Mouse (Mus musculus): ENCODE results near the gene Atxn7. TPM values are rescaled to one million over a fixed set of nuclear protein-coding genes. Genes with fewer than 3 reads are reported as not detected.
A peak's percentile ranks its signal among the peaks of the same experiment; 100 is the strongest.
"Not testable (repeated sequence)": the region's sequence is repeated elsewhere in the genome, so short reads cannot be mapped to it uniquely, and the experiment has no call there.

The Atxn7 gene
- polyA plus RNA-seq, 1 experiment from 2014 or later, result 2.1 TPM

DNA sequence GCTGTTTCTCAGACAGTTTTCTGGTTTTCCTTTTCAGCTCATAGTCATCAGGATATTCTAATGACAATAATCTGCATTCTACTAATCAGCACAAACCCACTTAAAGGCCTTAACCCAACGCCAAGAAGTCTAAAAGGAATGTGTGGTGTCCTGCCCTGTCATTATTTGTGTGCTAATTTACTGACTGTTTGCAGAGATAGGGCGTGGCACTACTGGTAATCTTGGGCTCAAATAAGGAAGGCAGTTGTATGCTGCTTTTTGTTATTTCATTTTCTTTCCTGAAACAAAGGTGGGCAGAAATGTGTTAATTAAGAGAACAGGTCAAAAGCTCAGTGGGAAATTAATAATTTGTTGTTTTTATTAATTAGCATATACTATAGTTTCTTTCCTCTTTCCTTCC lies 75.1 kb downstream of the Atxn7 start:
- WGBS (ENCODE audit: insufficient replicate concordance), result 39% methylated on average over 2 of the region's 2 CpGs
- no peaks in the 10 kb centered on the region for H3K27me3 ChIP-seq (ENCODE audit: insufficient read depth, low read length)
- 0 out of 2 replicates have a peak, but pooled peaks cover 2% of the 10 kb centered on the region for H3K36me3 ChIP-seq (replicated peaks; ENCODE audit: insufficient read depth, low read length)
- no peak for TF ChIP-seq CTCF (IDR thresholded peaks at IDR 0.05; ENCODE audit: low read depth)
- TF ChIP-seq EP300 (IDR thresholded peaks at IDR 0.05; ENCODE audit: low read depth), result no peak
- no peak overlapping the region for H3K9ac ChIP-seq (replicated peaks)
- H3K4me3 ChIP-seq (ENCODE audit: low read depth, low read length), result no peak overlapping the region
- DNase-seq (no peak), ATAC-seq (no peak)
- H3K9me3 ChIP-seq (ENCODE audit: low read length), result no peaks in the 10 kb centered on the region
- no peak overlapping the region for H3K27ac ChIP-seq (ENCODE audit: low read depth)
- peaks cover 3% of the 10 kb centered on the region; the same call in 1 of the 2 replicates for H3K4me1 ChIP-seq (ENCODE audit: insufficient read depth)
- H3K4me2 ChIP-seq (ENCODE audit: low read depth, low read length), result no peak overlapping the region

DNA sequence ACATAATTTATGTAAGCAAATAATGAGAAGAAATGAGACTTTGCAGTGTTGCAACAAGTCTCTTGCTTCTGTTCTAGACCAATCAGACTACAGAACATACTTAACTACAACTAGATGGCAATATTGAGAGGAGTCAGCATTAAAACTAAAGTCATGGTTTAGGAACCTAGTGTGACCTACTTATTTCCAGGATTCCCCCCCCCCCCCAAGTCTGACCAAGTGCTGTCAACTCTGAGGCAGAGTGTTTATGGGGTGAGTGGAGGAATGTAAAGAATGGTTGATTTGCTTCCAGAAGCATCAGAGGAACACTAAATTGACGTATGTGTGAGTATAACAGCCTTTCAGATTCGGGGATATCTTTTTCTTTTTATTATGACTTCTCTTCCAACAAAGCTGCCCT lies 77.0 kb downstream of the Atxn7 start:
- Histone ChIP-seq H3K4me1 (ENCODE audit: insufficient read depth) (peaks cover 3% of the 10 kb centered on the region; the same call in 1 of the 2 replicates), H3K4me3 (ENCODE audit: low read depth, low read length) (no peak overlapping the region), H3K27me3 (ENCODE audit: insufficient read depth, low read length) (no peaks in the 10 kb centered on the region), H3K9me3 (ENCODE audit: low read length) (no peaks in the 10 kb centered on the region), H3K4me2 (ENCODE audit: low read depth, low read length) (no peak overlapping the region), H3K36me3 (replicated peaks; ENCODE audit: insufficient read depth, low read length) (peaks cover 6% of the 10 kb centered on the region; the same call in 1 of the 2 replicates), H3K27ac (ENCODE audit: low read depth) (no peak overlapping the region), H3K9ac (replicated peaks) (no peak overlapping the region)
- TF ChIP-seq EP300 (IDR thresholded peaks at IDR 0.05; ENCODE audit: low read depth) (no peak), CTCF (IDR thresholded peaks at IDR 0.05; ENCODE audit: low read depth) (no peak)
- WGBS (ENCODE audit: insufficient replicate concordance), result 68% methylated on average over 2 of the region's 2 CpGs
- ATAC-seq (no peak), DNase-seq (no peak)

DNA sequence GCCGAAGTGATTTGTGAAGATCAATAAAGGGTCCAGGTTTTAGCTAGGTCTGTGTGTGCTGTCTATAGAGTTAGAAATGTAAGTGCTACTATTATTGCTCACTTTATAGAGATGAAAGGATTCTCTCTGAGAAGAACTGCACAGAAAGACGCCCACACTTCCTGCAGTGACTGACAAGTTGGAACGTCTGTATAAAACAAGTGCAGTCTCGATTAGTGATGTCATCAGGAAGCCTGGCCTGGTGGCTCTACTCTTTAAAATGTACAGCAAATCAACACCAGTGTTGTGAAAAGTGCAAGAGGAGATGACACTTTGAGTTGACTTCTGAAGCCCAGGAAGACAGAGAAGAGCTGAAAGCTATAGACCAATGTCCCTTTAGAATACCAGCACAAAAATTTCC lies 81.1 kb downstream of the Atxn7 start:
- DNase-seq (no peak), ATAC-seq (no peak)
- Histone ChIP-seq H3K9ac (replicated peaks) (no peak overlapping the region), H3K4me1 (ENCODE audit: insufficient read depth) (no peaks in the 10 kb centered on the region), H3K4me3 (ENCODE audit: low read depth, low read length) (no peak overlapping the region), H3K36me3 (replicated peaks; ENCODE audit: insufficient read depth, low read length) (peaks cover 18% of the 10 kb centered on the region), H3K4me2 (ENCODE audit: low read depth, low read length) (no peak overlapping the region), H3K27me3 (ENCODE audit: insufficient read depth, low read length) (no peaks in the 10 kb centered on the region), H3K27ac (ENCODE audit: low read depth) (no peak overlapping the region), H3K9me3 (ENCODE audit: low read length) (0 out of 2 replicates have a peak, but pooled peaks cover 2% of the 10 kb centered on the region)
- TF ChIP-seq CTCF (IDR thresholded peaks at IDR 0.05; ENCODE audit: low read depth), result no peak
- TF ChIP-seq EP300 (IDR thresholded peaks at IDR 0.05; ENCODE audit: low read depth), result no peak
- WGBS (ENCODE audit: insufficient replicate concordance), result 49% methylated on average over 4 of the region's 4 CpGs

DNA sequence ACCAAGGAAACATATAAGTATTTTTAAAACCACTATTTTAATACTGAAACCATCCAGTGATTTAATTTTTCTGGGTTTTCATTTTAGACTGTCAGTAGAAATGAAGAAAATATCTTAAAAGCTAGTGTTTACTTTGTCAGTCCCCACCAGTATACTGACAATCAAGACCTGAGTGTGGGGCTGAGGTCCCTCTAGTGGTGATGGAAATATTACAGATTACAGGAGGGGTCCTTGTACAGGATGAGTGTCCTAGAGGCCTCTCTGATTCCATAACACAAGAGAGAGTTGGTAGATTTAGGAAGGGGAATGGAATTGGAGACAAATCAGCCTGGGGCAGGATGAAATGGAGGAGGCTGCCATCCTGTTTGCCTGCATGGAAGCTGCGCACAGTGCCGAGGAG lies 93.1 kb downstream of the Atxn7 start:
- no peak overlapping the region for H3K9ac ChIP-seq (replicated peaks)
- H3K36me3 ChIP-seq (replicated peaks; ENCODE audit: insufficient read depth, low read length), result peaks cover 24% of the 10 kb centered on the region
- DNase-seq (no peak), ATAC-seq (no peak)
- H3K4me1 ChIP-seq (ENCODE audit: insufficient read depth), result no peaks in the 10 kb centered on the region
- no peak overlapping the region for H3K4me3 ChIP-seq (ENCODE audit: low read depth, low read length)
- no peaks in the 10 kb centered on the region for H3K27me3 ChIP-seq (ENCODE audit: insufficient read depth, low read length)
- 82% methylated on average over 2 of the region's 2 CpGs for WGBS (ENCODE audit: insufficient replicate concordance)
- H3K9me3 ChIP-seq (ENCODE audit: low read length), result no peaks in the 10 kb centered on the region
- H3K4me2 ChIP-seq (ENCODE audit: low read depth, low read length), result no peak overlapping the region
- H3K27ac ChIP-seq (ENCODE audit: low read depth), result no peak overlapping the region
- TF ChIP-seq EP300 (IDR thresholded peaks at IDR 0.05; ENCODE audit: low read depth) (no peak), CTCF (IDR thresholded peaks at IDR 0.05; ENCODE audit: low read depth) (peak; percentile 58)

DNA sequence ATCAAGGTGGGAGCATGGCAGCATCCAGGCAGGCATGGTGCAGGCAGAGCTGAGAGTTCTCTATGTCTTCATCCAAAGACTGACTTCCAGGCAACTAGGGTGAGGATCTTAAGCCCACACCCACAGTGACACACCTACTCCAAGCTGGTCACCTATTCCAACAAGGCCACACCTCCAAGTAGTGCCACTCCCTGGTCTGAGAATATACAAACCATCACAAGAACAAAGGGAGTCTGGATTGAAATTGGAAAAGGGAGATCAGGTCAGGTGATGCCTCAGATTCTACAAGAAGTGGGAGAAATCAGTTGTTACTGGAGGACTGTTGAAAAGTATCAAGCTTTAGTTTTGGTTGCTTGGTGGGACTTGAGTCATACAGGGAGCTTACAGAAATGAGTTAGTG lies 98.4 kb downstream of the Atxn7 start:
- H3K9me3 ChIP-seq (ENCODE audit: low read length); H3K4me1 ChIP-seq (ENCODE audit: insufficient read depth); H3K27me3 ChIP-seq (ENCODE audit: insufficient read depth, low read length); ATAC-seq; DNase-seq; H3K9ac ChIP-seq (replicated peaks); H3K4me3 ChIP-seq (ENCODE audit: low read depth, low read length); H3K27ac ChIP-seq (ENCODE audit: low read depth); H3K4me2 ChIP-seq (ENCODE audit: low read depth, low read length): not testable (repeated sequence)
- H3K36me3 ChIP-seq (replicated peaks; ENCODE audit: insufficient read depth, low read length), result peaks cover 18% of the 10 kb centered on the region

DNA sequence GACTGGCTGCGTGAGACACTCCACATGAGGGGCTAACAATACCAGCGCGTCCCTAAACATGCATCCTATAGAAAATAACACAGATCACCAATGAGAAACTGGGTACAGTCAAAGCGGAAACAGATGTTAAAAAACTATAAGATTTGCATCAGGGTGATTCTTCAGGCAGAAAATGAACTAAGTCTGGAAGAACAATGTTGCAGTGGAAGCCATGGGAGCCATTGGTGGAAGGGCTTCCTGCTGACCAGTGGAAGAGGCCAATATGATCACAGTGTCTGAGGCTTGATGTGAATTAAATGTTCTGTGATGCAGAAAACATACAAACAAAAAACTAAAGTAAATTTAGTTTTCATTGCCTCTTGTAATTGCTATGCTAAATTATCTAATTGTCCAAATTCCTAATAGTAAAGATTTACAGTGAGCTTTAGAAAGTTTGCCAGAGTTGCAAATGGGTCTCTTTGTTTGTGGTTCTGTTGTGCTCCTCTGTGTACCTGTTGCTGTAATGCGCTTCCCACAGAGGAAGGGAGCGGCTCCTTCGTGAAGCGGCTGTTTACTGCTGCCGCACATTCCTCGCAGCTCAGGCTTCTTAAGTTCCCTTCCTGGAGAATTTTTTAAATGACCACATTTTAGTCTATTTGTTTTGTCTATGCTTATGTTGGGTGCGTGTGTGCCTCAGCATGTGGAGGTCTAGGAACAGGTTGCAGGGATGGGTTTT lies 101.4 kb downstream of the Atxn7 start:
- Histone ChIP-seq H3K4me3 (ENCODE audit: low read depth, low read length) (no peak overlapping the region), H3K36me3 (replicated peaks; ENCODE audit: insufficient read depth, low read length) (0 out of 2 replicates have a peak, but pooled peaks cover 6% of the 10 kb centered on the region), H3K9ac (replicated peaks) (no peak overlapping the region), H3K4me2 (ENCODE audit: low read depth, low read length) (no peak overlapping the region), H3K27ac (ENCODE audit: low read depth) (no peak overlapping the region), H3K27me3 (ENCODE audit: insufficient read depth, low read length) (no peaks in the 10 kb centered on the region), H3K4me1 (ENCODE audit: insufficient read depth) (peaks cover 25% of the 10 kb centered on the region), H3K9me3 (ENCODE audit: low read length) (no peaks in the 10 kb centered on the region)
- DNase-seq, result no peak
- WGBS (ENCODE audit: insufficient replicate concordance), result 88% methylated on average over 11 of the region's 11 CpGs
- no peak for TF ChIP-seq EP300 (IDR thresholded peaks at IDR 0.05; ENCODE audit: low read depth)
- TF ChIP-seq CTCF (IDR thresholded peaks at IDR 0.05; ENCODE audit: low read depth), result no peak
- ATAC-seq, result no peak
